Comparison of ENCODE assay signal across 9 mouse cellular contexts in genomic region chr9:108120671-108121070, GRCm38 (mm10). TPM values are rescaled to one million over a fixed set of nuclear protein-coding genes. Genes with fewer than 3 reads are reported as not detected.
A peak's percentile ranks its signal among the peaks of the same experiment; 100 is the strongest.
DNase-seq lines count a peak whose midpoint lies in the region; ATAC-seq and TF ChIP-seq lines count a peak whose summit lies in the region.
"Had no signal": no experiment of that assay in that cellular context is flagged by ENCODE, and none has a peak within 500 bp of the region (broad histone marks: within the 10 kb centered on the region; RNA-seq: fewer than 3 reads in every experiment).

No protein-coding gene starts in this region.

- peak; percentile 57 for ATAC-seq in Patski
- peak; percentile 50 for ATAC-seq in inflammation-experienced regulatory T-cells, adult 6 months
- ATAC-seq: hindbrain, embryonic 16.5 days had no signal

- TF ChIP-seq CTCF in Patski (IDR thresholded peaks at IDR 0.05), result no peak

- no peaks in the 10 kb centered on the region for H3K36me3 ChIP-seq in splenic B cell, adult 2 months (ENCODE audit: control insufficient read depth, insufficient read depth, low read length, poor library complexity, severe bottlenecking)
- H3K36me3 ChIP-seq: embryonic facial prominence, embryonic 15.5 days had no signal

- CTCF ChIA-PET in Patski (lab: Charles Lee), result interaction anchor here (1.1 kb wide), 1 partner anchor 25 kb away, joined by 4 read pairs; no protein-coding TSS in a partner anchor

- DNase-seq in lung, adult 18-20 months, result peak; percentile 45 to 49
- no peak for DNase-seq in lung, postnatal 14 days
- peak; percentile 33 for DNase-seq in Patski (ENCODE audit: low read depth, low spot score)
- peak; percentile 59 for DNase-seq in splenic B cell, adult 2 months (ENCODE audit: low read depth, low spot score)
- no peak for DNase-seq in ovary, postnatal 10 days (ENCODE audit: low spot score)
- DNase-seq in spleen, postnatal 14 days (ENCODE audit: low spot score in 2 of 2), result no peak

- H3K27me3 ChIP-seq in Patski, result peaks cover 3% of the 10 kb centered on the region
- H3K27me3 ChIP-seq in splenic B cell, adult 2 months (ENCODE audit: control insufficient read depth, insufficient read depth, low read length, poor library complexity, severe bottlenecking), result no peaks in the 10 kb centered on the region
- H3K27me3 ChIP-seq: embryonic facial prominence, embryonic 15.5 days had no signal

- POLR2A ChIA-PET in Patski (lab: Charles Lee), result interaction anchor here (0.7 kb wide), 1 partner anchor 23 kb away, joined by 3 read pairs; no protein-coding TSS in a partner anchor

- in situ Hi-C loops in Patski (cut with MboI; ENCODE audit: low pct_unique_long_range_greater_than_20kb), result no loop called here

RNA-seq across cellular contexts. Expression of gene Apeh, which starts 26.3 kb away (rescaled TPM):
- 93.3 TPM for polyA plus RNA-seq in Patski (2021)
- polyA plus RNA-seq in inflammation-experienced regulatory T-cells, adult 6 months (2017; shearing (Covaris generic)), result 10 to 100 TPM; 35.3 to 52.6 (median 45.0) TPM

RNA-seq across cellular contexts. Expression of gene Rnf123, which starts 37.5 kb away (rescaled TPM):
- polyA plus RNA-seq in Patski (2021), result 52.2 TPM
- polyA plus RNA-seq in inflammation-experienced regulatory T-cells, adult 6 months (2017; shearing (Covaris generic)), result 10 to 100 TPM; 36.0 to 83.5 (median 66.3) TPM

RNA-seq across cellular contexts. Expression of gene Mst1, which starts 40.4 kb away (rescaled TPM):
- 0.14 TPM for polyA plus RNA-seq in Patski (2021)
- under 1 TPM in 2 of 3 experiments, not detected in 1; 0.67 to 0.87 TPM for polyA plus RNA-seq in inflammation-experienced regulatory T-cells, adult 6 months (2017; shearing (Covaris generic))
- polyA plus RNA-seq: hindbrain, embryonic 16.5 days had no signal

Comparison
In these comparisons a context has a peak if more than half of its experiments do, and no peak if none do; other contexts are left out.
1. DNase-seq: peak in lung, adult 18-20 months (2 of 2), Patski (single experiment) and splenic B cell, adult 2 months (single experiment); none in lung, postnatal 14 days (single experiment), ovary, postnatal 10 days (single experiment) and spleen, postnatal 14 days (0 of 2).